Mouse (Mus musculus) ES-E14 (cell line): Measurements from ENCODE around the gene Rpl11.

ENCODE experiments used
- HCFC1 ChIP-seq: IDR thresholded peaks from 2 replicates; pipeline ENCODE4 v1.6.1; 2012; ENCODE audit warnings: low read length, inconsistent platforms, borderline replicate concordance; ENCODE audit not compliant: insufficient read depth
- ZC3H11A ChIP-seq: IDR thresholded peaks from 2 replicates; pipeline ENCODE4 v1.6.1; 2012; ENCODE audit warnings: low read depth, mild to moderate bottlenecking, inconsistent platforms, low read length, borderline replicate concordance

- TF ChIP-seq HCFC1 (no peak), ZC3H11A (no peak)
Observed at GRCm38 (mm10) chr4:136091346-136091745, 38.1 kb upstream of the Rpl11 start.
